ENCODE assay signal across 8 mouse cellular contexts in genomic region chr11:5877421-5877820, GRCm38 (mm10). TPM values are rescaled to one million over a fixed set of nuclear protein-coding genes. Genes with fewer than 3 reads are reported as not detected.
DNase-seq lines count a peak whose midpoint lies in the region; ATAC-seq and TF ChIP-seq lines count a peak whose summit lies in the region.

No protein-coding gene starts in this region.

- H3K4me2 ChIP-seq in heart, embryonic 15.5 days, result peak overlapping the region; percentile 79
- peak overlapping the region; percentile 73 for H3K4me2 ChIP-seq in forebrain, postnatal 0 days (ENCODE audit: low read depth)

- no peaks in the 10 kb centered on the region for H3K27me3 ChIP-seq in heart, embryonic 15.5 days
- H3K27me3 ChIP-seq in G1E (ENCODE audit: insufficient read depth, low read length), result no peaks in the 10 kb centered on the region
- no peaks in the 10 kb centered on the region for H3K27me3 ChIP-seq in forebrain, postnatal 0 days (ENCODE audit: insufficient read depth, low read length)

- H3K27ac ChIP-seq in heart, embryonic 15.5 days, result 0 out of 2 replicates have a peak overlapping the region, but pooled peaks have one; percentile 10
- H3K27ac ChIP-seq in forebrain, postnatal 0 days (ENCODE audit: low read depth, low read length), result no peak overlapping the region
- H3K27ac ChIP-seq in macrophage, result no peak overlapping the region

- peak overlapping the region; percentile 87 for H3K4me3 ChIP-seq in heart, embryonic 15.5 days
- H3K4me3 ChIP-seq in G1E (ENCODE audit: low read depth, low read length) (peak overlapping the region; percentile 90), macrophage (ENCODE audit: inconsistent target) (peak overlapping the region; percentile 58)
- H3K4me3 ChIP-seq in forebrain, postnatal 0 days (ENCODE audit: low read depth, low read length), result peak overlapping the region; percentile 67

- intact Hi-C loops in left cerebral cortex, postnatal 4 days (cut with DNase I), result no loop called here

- no peak for DNase-seq in heart, adult 11 months
- DNase-seq in G1E (ENCODE audit: low spot score), result peak; percentile 58
- DNase-seq in forebrain, postnatal 0 days, result no peak
- DNase-seq in left cerebral cortex, postnatal 4 days, result no peak
- no peak for DNase-seq in retina, embryonic 14.5 days (ENCODE audit: low spot score)
- DNase-seq in retina, postnatal 1 day, result no peak

- WGBS in heart, embryonic 15.5 days, result 2% methylated on average over 5 of the region's 5 CpGs
- WGBS in forebrain, postnatal 0 days, result 1% methylated on average over 5 of the region's 5 CpGs
- WGBS in macrophage (ENCODE audit: missing documents), result 5% methylated on average over 5 of the region's 5 CpGs

- H3K79me2 ChIP-seq in macrophage (ENCODE audit: inconsistent target), result no peaks in the 10 kb centered on the region

- no peaks in the 10 kb centered on the region for H3K9me3 ChIP-seq in heart, embryonic 15.5 days (replicated peaks)
- H3K9me3 ChIP-seq in G1E (replicated peaks), result no peaks in the 10 kb centered on the region
- no peaks in the 10 kb centered on the region for H3K9me3 ChIP-seq in forebrain, postnatal 0 days (ENCODE audit: low read length)

- H3K36me3 ChIP-seq in heart, embryonic 15.5 days, result peaks cover 23% of the 10 kb centered on the region
- H3K36me3 ChIP-seq in G1E (replicated peaks) (peaks cover 46% of the 10 kb centered on the region), macrophage (ENCODE audit: inconsistent target) (peaks cover 13% of the 10 kb centered on the region; the same call in 1 of the 2 replicates)
- H3K36me3 ChIP-seq in forebrain, postnatal 0 days (ENCODE audit: insufficient read depth), result peaks cover 23% of the 10 kb centered on the region

- ATAC-seq in heart, embryonic 15.5 days (replicated peaks; ENCODE audit: insufficient number of reproducible peaks, insufficient read depth, low FRiP score, low read depth), result no peak
- no peak for ATAC-seq in G1E (ENCODE audit: extremely low read depth, insufficient number of reproducible peaks, low FRiP score, poor library complexity, severe bottlenecking)
- no peak for ATAC-seq in forebrain, postnatal 0 days

- TF ChIP-seq CTCF in G1E (IDR thresholded peaks at IDR 0.05; ENCODE audit: low read depth, low read length), result no peak
- no peak for TF ChIP-seq CTCF in forebrain, postnatal 0 days (IDR thresholded peaks at IDR 0.05; ENCODE audit: low read depth)

- peaks cover 24% of the 10 kb centered on the region for H3K4me1 ChIP-seq in heart, embryonic 15.5 days (replicated peaks)
- peaks cover 38% of the 10 kb centered on the region for H3K4me1 ChIP-seq in G1E (ENCODE audit: insufficient read depth, low read depth, low read length)
- H3K4me1 ChIP-seq in forebrain, postnatal 0 days (ENCODE audit: insufficient read depth), result peaks cover 12% of the 10 kb centered on the region; the same call in 1 of the 2 replicates

- H3K9ac ChIP-seq in heart, embryonic 15.5 days, result peak overlapping the region; percentile 81
- peak overlapping the region; percentile 52 for H3K9ac ChIP-seq in forebrain, postnatal 0 days

RNA-seq across cellular contexts. Expression of gene Pold2, which starts 0.7 kb away (rescaled TPM):
- polyA plus RNA-seq in heart, embryonic 15.5 days (2015; fragmentation: Nextera tagmentation; extraction: Ambion mirVana), result 96.4 and 112 TPM in 2 replicates
- 47.5 and 55.5 TPM in 2 replicates for total RNA-seq in G1E (2014; fragmentation: Nextera tagmentation)
- 30.1 and 39.4 TPM in 2 replicates for total RNA-seq in G1E (2017)
- polyA plus RNA-seq in G1E (2012), result 295 and 362 TPM in 2 replicates
- 20.4 and 29.0 TPM in 2 replicates for total RNA-seq in forebrain, postnatal 0 days (2014; rRNA removed)
- 48.0 and 51.3 TPM in 2 replicates for polyA plus RNA-seq in forebrain, postnatal 0 days (2015; fragmentation: Nextera tagmentation; extraction: Ambion mirVana)
- 10 to 100 TPM in 1 of 26 experiments, 1 to 10 TPM in 22, under 1 TPM in 1, not detected in 2; 0.99 to 11.1 (median 3.7) TPM for total RNA-seq in macrophage (2018; cell fraction: chromatin; rRNA removed)
- 10 to 100 TPM in 12 of 26 experiments, 1 to 10 TPM in 14; 5.9 to 14.6 (median 9.9) TPM for total RNA-seq in macrophage (2018; cell fraction: cytosol; rRNA removed)
- 10 to 100 TPM in 2 of 26 experiments, 1 to 10 TPM in 24; 1.2 to 21.0 (median 3.7) TPM for total RNA-seq in macrophage (2018; cell fraction: nucleus; rRNA removed)
- 5.7 to 28.7 TPM (median 9.5 TPM) in 3 replicates for polyA plus RNA-seq in macrophage (2018)
- 10 to 100 TPM; 26.6 to 37.5 TPM for total RNA-seq in left cerebral cortex, postnatal 4 days (2021)

RNA-seq across cellular contexts. Expression of gene Aebp1, which starts 15.7 kb away (rescaled TPM):
- 31.7 and 43.7 TPM in 2 replicates for polyA plus RNA-seq in heart, embryonic 15.5 days (2015; fragmentation: Nextera tagmentation; extraction: Ambion mirVana)
- total RNA-seq in G1E (2014; fragmentation: Nextera tagmentation) (not detected in 2 replicates), G1E (2017) (0.17 TPM in 1 of 2 replicates, not detected in the other)
- polyA plus RNA-seq in G1E (2012) (not detected in 2 replicates), macrophage (2018) (0.19 to 0.37 TPM in 2 of 3 replicates, not detected in the other)
- total RNA-seq in forebrain, postnatal 0 days (2014; rRNA removed), result 9.8 and 14.9 TPM in 2 replicates
- polyA plus RNA-seq in forebrain, postnatal 0 days (2015; fragmentation: Nextera tagmentation; extraction: Ambion mirVana), result 15.9 and 19.8 TPM in 2 replicates
- 10 to 100 TPM in 1 of 26 experiments, 1 to 10 TPM in 3, under 1 TPM in 8, not detected in 14; 0.27 to 31.0 (median 0.64) TPM for total RNA-seq in macrophage (2018; cell fraction: chromatin; rRNA removed)
- under 1 TPM in 24 of 26 experiments, not detected in 2; 0.04 to 0.55 (median 0.10) TPM for total RNA-seq in macrophage (2018; cell fraction: cytosol; rRNA removed)
- total RNA-seq in macrophage (2018; cell fraction: nucleus; rRNA removed), result 1 to 10 TPM in 1 of 26 experiments, under 1 TPM in 13, not detected in 12; 0.12 to 6.4 (median 0.37) TPM
- total RNA-seq in left cerebral cortex, postnatal 4 days (2021), result 10 to 100 TPM; 20.4 to 24.8 TPM

RNA-seq across cellular contexts. Expression of gene Myl7, which starts 21.2 kb away (rescaled TPM):
- polyA plus RNA-seq in heart, embryonic 15.5 days (2015; fragmentation: Nextera tagmentation; extraction: Ambion mirVana), result 3,544 and 4,168 TPM in 2 replicates
- not detected in 2 replicates for total RNA-seq in G1E (2014; fragmentation: Nextera tagmentation)
- not detected in 2 replicates for total RNA-seq in G1E (2017)
- polyA plus RNA-seq in G1E (2012), result not detected in 2 replicates
- total RNA-seq in forebrain, postnatal 0 days (2014; rRNA removed), result not detected in 2 replicates
- polyA plus RNA-seq in forebrain, postnatal 0 days (2015; fragmentation: Nextera tagmentation; extraction: Ambion mirVana), result not detected in 2 replicates
- not detected for total RNA-seq in macrophage (2018; cell fraction: chromatin; rRNA removed)
- not detected for total RNA-seq in macrophage (2018; cell fraction: cytosol; rRNA removed)
- total RNA-seq in macrophage (2018; cell fraction: nucleus; rRNA removed), result not detected
- not detected in 3 replicates for polyA plus RNA-seq in macrophage (2018)
- total RNA-seq in left cerebral cortex, postnatal 4 days (2021), result not detected

RNA-seq across cellular contexts. Expression of gene Polm, which starts 39.6 kb away (rescaled TPM):
- 6.0 and 7.6 TPM in 2 replicates for polyA plus RNA-seq in heart, embryonic 15.5 days (2015; fragmentation: Nextera tagmentation; extraction: Ambion mirVana)
- total RNA-seq in G1E (2014; fragmentation: Nextera tagmentation), result 32.1 and 38.3 TPM in 2 replicates
- 15.4 and 16.6 TPM in 2 replicates for total RNA-seq in G1E (2017)
- 38.2 and 48.7 TPM in 2 replicates for polyA plus RNA-seq in G1E (2012)
- 7.5 and 9.7 TPM in 2 replicates for total RNA-seq in forebrain, postnatal 0 days (2014; rRNA removed)
- 4.6 and 6.0 TPM in 2 replicates for polyA plus RNA-seq in forebrain, postnatal 0 days (2015; fragmentation: Nextera tagmentation; extraction: Ambion mirVana)
- 10 to 100 TPM; 10.7 to 72.0 (median 39.8) TPM for total RNA-seq in macrophage (2018; cell fraction: chromatin; rRNA removed)
- total RNA-seq in macrophage (2018; cell fraction: cytosol; rRNA removed), result 1 to 10 TPM; 2.5 to 6.7 (median 4.5) TPM
- 10 to 100 TPM; 10.9 to 41.7 (median 23.6) TPM for total RNA-seq in macrophage (2018; cell fraction: nucleus; rRNA removed)
- polyA plus RNA-seq in macrophage (2018), result 4.5 to 5.8 TPM (median 5.4 TPM) in 3 replicates
- total RNA-seq in left cerebral cortex, postnatal 4 days (2021), result 10 to 100 TPM; 16.1 to 16.5 TPM

Comparison
In these comparisons a context has a peak if more than half of its experiments do, and no peak if none do; other contexts are left out.
1. RNA of gene Aebp1, which starts 15.7 kb away (polyA plus RNA-seq): 31.7 to 43.7 TPM in heart, embryonic 15.5 days and 15.9 to 19.8 TPM in forebrain, postnatal 0 days; 0.19 to 0.37 TPM in macrophage and not detected in G1E; every median in the first group is over 10 times any median in the second.
2. RNA of gene Myl7, which starts 21.2 kb away (polyA plus RNA-seq): 3,544 to 4,168 TPM in heart, embryonic 15.5 days; not detected in G1E, not detected in forebrain, postnatal 0 days and not detected in macrophage; every median in the first group is over 1,000 times any median in the second.
3. Peak in every context shown above with its lines, with median percentiles within 50 percentile points of each other: H3K4me3 ChIP-seq.